Mouse (Mus musculus) left cerebral cortex, adult 8-10 months (tissue): Measurements from ENCODE around the gene Card10. TPM values are rescaled to one million over a fixed set of nuclear protein-coding genes. Genes with fewer than 3 reads are reported as not detected.

Experiments
- DNase-seq, 2 experiments: peaks; one replicate each; pipeline ENCODE4 v3.0.0; 2022; ENCODE audit warnings: low spot score in 2 of 2
- total RNA-seq, 4 experiments: library from RNA; stranded (reverse); gene quantifications; 2 replicates each; pipeline ENCODE4 v1.2.4; 2022

Gene Card10
- total RNA-seq, 4 experiments from 2014 or later = 4.9 to 5.4 (median 5.0) TPM

GRCm38 (mm10) chr15:78801971-78802741 is 686 bp downstream of the Card10 start:
- no peak for DNase-seq

- DNase-seq = no peak
These were observed 1.3 kb downstream of the Card10 start for GRCm38 (mm10) chr15:78801571-78801970.

- DNase-seq = no peak
These were observed 3.8 kb downstream of the Card10 start for GRCm38 (mm10) chr15:78799029-78799428.

- no peak for DNase-seq
These were observed 5.8 kb downstream of the Card10 start for GRCm38 (mm10) chr15:78797060-78797329.

GRCm38 (mm10) chr15:78796196-78797059 is 6.4 kb downstream of the Card10 start:
- DNase-seq = no peak

GRCm38 (mm10) chr15:78790990-78791389 is 11.9 kb downstream of the Card10 start:
- DNase-seq = no peak

- no peak for DNase-seq
These were observed 12.4 kb downstream of the Card10 start for GRCm38 (mm10) chr15:78790451-78790850.

GRCm38 (mm10) chr15:78789721-78790323 is 13.0 kb downstream of the Card10 start:
- DNase-seq = no peak

GRCm38 (mm10) chr15:78788042-78788441 is 14.8 kb downstream of the Card10 start:
- no peak for DNase-seq

- DNase-seq = no peak
These were observed 15.5 kb downstream of the Card10 start for GRCm38 (mm10) chr15:78787287-78787856.

GRCm38 (mm10) chr15:78786411-78786818 is 16.4 kb downstream of the Card10 start:
- no peak for DNase-seq

- DNase-seq = no peak
These were observed 16.9 kb downstream of the Card10 start for GRCm38 (mm10) chr15:78785961-78786360.

GRCm38 (mm10) chr15:78785258-78785657 is 17.6 kb downstream of the Card10 start:
- DNase-seq = no peak

- DNase-seq = no peak
These were observed 18.3 kb downstream of the Card10 start for GRCm38 (mm10) chr15:78784520-78784919.

- no peak for DNase-seq
These were observed 20.3 kb downstream of the Card10 start for GRCm38 (mm10) chr15:78782348-78783103.

GRCm38 (mm10) chr15:78780908-78781307 is 21.9 kb downstream of the Card10 start:
- no peak for DNase-seq

GRCm38 (mm10) chr15:78780359-78780758 is 22.5 kb downstream of the Card10 start:
- no peak for DNase-seq

- no peak for DNase-seq
These were observed 23.2 kb downstream of the Card10 start for GRCm38 (mm10) chr15:78779690-78780089.

- no peak for DNase-seq
These were observed 23.6 kb downstream of the Card10 start for GRCm38 (mm10) chr15:78779253-78779652.

- peak; percentile 74 to 88 for DNase-seq
These were observed 24.6 kb downstream of the Card10 start for GRCm38 (mm10) chr15:78778077-78778870.
